Mouse (Mus musculus) cerebellum, adult (tissue): ENCODE results near the gene Olfr160.

Experiments
- ATAC-seq: cut with Nextera tagmentation; 2 replicates; pipeline ENCODE4 v1.9.2; 2017; ENCODE audit warnings: mild to moderate bottlenecking, moderate library complexity, mixed read lengths; ENCODE audit not compliant: insufficient number of reproducible peaks, low FRiP score, low TSS enrichment

Gene Olfr160

DNA sequence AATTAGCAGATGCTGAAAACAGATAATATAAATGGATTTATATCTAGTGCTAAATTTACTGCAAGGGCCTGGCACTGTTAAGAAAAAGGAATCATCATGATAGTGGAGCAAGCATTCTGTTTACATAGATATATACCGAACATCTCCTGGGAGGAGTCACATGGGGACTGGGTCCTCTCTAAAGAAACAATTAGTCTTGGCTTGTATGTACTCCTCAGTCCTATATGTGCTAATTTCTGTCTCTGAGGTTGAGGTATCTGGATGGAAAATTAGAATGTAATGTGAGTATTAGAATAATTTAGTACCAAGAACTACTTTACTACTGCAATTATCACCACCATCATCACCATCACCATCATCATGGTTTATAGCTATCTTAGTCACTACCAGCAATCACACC, at the start of gene Olfr160:
Gene Olfr160 (minus strand): TSS at position 101 of the 400 bp plus-strand sequence.
- ATAC-seq, result no peak

DNA sequence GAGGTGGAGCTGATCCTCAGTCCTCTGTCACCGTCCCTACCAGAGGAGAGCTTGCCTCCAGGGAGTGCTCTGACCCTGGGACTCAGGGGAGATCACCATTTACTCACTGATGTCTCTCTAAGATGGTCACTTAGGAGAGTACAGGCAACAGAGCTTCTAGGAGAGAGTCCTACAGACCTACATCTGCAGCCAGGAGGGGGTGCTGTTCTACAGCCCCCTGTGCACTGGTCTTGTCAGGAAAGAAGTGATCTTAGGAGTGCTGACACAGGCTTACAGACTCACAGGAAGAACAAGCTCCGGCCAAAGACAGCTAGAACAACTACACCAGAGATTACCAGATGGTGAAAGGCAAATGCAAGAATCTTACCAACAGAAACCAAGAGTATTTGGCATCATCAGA, 46.5 kb upstream of the Olfr160 start:
- ATAC-seq, result no peak

DNA sequence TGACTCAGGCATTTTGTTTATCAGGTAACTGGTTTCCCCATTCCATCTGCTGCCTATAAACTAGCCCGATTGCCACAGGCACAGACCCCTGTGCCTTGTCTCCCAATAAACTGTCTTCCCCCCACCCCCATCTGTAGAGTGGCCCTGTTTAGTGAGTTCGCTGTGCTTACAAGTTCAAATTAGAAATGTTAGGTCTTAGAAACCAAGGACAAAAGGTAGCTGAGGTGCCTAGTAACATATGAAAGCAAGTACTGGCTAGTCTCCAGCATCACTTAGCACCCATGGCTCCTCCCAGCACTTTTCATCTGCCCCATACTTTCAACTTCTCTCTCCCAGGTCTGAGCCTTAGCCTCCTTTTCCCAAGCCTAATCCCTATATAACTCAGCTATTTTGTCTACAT, 45.7 kb upstream of the Olfr160 start:
- no peak for ATAC-seq

DNA sequence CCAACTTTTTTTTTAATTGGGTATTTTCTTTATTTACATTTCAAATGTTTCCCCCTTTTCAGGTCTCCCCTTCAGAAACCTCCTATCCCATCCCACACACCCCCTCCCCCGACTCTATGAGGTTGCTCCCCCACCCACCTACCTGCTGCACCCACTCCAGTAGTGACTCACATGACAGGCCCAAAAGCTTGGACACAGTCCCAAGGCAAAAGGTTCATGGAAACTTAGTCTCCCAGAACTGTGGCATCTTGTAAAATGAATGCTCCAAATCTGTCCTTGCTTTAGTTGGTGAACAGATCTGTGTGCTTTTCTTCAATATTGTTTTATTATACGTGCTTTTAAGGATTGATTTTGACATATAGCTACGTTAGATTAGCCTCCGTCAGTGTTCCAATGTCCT, 36.0 kb upstream of the Olfr160 start:
- no peak for ATAC-seq

DNA sequence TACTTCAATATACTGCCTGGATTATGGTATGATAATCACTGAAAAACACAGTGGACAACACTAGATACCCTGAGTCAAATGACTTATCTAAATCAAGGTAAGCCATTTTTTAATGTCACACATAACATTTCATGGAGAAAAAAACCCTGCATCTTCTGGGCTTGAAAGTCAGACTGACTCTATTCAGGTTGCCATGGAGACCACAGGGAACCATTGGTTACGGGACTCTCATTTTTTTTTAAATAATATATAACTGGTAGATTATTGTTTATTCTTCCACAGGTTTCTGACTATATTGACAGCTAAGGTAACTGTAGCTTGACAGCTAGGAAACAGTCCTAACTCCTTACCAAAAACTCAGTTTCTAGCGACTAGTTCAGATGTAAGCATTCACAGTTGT, 35.4 kb upstream of the Olfr160 start:
- ATAC-seq, result no peak

DNA sequence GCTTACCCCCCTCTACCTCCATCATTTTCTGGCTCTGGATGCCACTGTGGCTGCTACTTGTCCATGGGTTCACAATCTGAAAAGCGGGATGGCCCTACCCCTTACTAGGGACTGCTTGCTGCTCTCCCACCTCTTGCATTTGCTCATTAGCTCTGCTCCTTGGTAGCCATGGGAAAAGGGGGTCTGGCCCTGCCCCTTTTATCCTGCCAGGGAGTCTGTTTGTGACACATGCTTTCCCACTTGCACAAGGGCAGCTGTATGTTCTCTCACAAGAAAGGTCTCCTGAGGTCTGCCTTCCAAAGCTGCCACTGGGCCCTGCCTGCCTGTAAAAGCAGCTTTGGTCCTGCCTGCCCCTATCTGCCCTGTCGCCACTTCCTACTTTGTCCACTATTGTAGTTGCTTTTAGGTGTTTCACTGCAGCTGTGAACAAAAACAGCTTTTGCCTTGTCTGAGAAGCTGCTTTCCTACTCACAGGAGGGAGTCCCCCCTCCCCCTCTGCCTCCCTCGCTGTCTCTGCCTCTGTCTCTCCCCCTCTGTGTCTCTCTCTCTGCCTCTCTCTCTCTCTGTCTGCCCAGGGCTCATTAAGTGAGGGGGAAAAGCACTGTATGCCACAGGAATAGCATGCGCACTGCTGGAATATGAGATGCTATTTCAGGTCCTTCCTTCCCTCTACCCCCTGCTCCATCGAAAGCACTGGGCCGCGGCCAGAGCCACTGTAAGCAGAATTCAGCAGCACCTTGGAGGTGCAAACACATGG, 34.4 kb upstream of the Olfr160 start:
- no peak for ATAC-seq

DNA sequence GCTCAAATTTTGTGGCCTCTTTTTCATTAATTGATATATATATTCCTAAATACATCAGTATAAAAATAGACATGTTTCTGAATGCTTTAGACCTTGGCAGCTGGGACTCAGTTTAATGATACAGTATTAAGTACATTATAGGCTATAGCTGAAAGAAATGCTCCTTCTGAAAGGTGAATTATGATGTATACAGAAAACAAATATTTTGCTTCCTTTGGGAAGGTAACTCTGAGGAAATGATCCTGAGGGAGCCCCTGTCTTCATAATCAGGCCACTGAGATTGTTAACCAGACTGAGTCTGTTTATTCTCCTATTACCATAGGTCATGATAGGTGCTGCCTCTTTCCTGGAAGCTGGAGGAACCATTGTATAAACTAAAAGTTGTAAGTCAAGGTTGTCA, 28.8 kb upstream of the Olfr160 start, which contains the start of gene Olfr874:
Gene Olfr874 (plus strand): TSS at position 301 of the 400 bp plus-strand sequence.
- ATAC-seq, result no peak

DNA sequence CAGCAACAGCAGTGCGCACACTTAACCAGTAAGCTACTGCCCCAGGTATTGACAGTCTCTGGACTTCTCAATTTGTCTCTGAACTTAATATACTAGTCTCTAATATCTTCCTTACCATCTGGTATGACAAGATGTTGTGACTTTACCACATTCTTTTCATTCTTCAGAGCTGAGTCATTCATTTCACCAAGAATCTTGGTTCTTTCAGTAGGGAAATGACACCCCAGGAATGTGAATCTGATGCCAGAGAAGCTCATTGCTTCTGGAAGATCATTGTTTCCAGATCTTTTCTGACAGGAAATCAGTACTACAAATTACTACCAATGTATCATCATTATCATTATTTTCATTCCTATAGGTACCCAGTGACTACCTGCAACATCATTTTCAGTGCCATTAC, 18.3 kb upstream of the Olfr160 start:
- ATAC-seq, result no peak

DNA sequence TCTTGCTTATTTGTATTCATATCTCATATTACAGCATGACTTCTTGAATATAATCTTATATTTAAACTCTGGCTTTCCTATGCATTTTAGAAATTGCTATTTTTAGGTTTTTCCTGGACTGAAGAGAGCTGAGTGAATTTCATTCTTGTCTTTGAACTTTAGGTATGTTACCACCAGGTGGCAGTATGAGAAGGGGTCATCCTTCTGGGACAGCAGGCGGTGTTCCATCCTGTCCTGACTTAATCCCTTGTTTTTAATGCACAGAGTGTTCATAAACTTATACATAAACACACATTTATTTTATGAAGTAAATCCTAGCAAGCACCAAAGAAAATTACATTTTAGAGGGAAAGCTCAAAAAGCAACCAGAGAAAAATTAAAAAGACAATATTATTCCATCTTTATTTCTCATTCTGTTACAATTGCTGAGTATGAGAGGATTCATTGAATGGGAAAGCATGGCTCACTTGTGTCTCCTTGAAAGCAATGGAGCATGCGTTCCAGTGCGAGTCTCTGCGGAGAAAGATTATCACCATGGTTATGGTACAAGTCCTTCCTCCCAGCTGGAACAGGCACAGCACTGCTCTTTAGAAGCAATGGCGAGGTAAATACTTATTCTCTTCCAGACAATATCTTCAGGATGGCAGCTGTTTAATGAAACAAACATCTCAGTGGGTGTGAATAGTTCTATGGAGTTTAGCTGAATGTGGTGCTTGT, 25.9 kb downstream of the Olfr160 start:
- no peak for ATAC-seq

DNA sequence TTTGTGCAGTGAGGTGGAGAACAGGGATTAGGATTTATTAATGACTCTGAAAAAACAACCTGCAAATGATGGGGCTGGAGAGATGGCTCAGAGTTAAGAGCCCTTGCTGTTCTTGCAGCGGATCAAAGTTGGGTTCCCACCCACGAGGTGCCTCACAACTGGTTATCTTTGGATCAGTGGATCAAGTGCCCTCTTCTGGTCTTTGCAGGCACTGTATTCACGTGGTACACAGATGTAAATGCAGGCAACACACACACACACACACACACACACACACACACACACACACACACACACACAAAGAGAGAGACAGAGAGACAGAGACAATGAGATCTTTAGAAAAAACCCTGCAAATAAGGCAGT, 28.1 kb downstream of the Olfr160 start:
- no peak for ATAC-seq

DNA sequence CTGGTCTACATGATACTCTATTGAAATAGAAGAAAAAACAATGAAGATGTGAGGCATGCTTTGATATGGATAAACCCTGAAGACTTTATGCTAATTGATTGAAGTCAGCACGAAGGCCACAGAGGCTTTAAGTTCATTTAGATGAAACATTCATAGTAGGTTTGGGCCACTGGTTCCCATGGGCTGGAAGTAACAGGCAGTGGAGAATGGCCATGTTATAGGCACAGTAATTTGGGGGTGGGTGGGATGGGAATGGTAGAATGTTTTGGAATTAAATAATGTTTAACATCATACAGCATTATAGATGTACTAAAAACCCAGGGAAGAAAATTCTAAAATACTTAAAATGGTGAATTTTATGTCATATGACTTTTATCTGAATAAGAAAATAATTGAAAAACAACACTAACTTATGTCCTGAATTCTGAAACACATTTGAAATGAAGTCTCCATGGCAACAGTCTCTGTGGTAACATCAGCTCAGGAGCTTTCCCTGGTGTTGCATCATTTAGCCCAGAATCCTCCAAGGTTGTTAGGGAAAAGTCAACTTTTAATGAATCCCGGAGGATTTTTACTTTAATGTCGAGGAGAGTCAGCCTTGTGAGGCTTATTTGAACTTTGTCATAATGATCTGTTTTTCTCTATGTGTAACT, 28.6 kb downstream of the Olfr160 start:
- ATAC-seq, result no peak

DNA sequence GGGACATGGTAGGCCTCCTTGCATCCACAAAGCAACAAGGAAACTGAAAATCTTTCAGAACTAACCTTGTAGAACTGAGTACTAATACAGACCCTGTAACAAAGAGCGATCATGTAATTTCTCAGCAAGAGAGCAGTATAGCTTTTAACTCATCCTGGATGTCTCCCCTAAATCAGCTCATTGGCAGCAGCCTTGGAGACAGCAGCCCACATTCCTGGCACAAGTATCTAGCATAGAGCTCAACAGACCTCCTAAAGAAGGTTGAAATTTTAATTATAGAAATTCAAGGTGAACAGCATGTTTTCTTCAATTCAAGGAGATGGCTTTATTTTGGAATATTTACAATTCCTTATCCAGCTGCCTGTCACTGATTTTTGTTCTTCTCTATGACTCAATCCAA, 34.9 kb downstream of the Olfr160 start:
- ATAC-seq, result no peak

DNA sequence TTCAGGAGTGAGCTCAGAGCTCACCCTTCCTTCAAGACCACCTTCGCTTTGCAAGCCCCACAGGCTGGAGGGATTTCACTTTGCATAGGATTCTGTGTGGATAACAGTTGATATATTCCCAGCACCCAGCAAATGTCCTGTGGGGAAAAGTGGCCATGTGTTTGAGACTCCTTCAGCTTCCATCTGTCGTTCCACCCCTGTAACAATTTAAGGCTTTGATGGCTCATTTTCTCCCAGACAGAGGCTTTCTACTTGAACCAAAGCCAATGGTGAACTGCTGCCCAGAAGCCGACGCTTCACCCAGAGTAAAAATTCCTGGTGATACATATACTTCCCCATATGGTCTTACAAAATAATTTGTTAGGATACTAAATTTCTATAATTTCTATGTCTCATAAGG, 40.8 kb downstream of the Olfr160 start:
- no peak for ATAC-seq

DNA sequence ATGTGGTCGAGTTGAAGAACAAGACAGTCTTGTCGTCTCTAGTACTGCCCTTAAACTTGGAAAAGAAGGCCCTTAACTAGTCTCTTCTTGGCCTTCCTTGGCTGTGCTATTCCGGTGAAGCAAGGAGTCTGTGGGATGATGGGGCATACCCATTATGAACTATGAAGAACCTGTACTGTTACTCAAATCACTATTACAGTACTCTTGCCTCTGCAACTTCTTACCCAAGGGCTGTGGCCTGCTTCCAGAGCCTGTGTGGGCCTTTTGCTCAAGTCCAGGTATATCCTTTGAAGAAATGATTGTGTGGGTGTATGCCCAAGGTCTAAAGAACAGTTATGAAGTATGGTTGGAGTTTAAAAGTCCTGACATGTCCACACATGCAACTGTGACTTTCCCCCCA, 45.8 kb downstream of the Olfr160 start:
- ATAC-seq, result no peak

DNA sequence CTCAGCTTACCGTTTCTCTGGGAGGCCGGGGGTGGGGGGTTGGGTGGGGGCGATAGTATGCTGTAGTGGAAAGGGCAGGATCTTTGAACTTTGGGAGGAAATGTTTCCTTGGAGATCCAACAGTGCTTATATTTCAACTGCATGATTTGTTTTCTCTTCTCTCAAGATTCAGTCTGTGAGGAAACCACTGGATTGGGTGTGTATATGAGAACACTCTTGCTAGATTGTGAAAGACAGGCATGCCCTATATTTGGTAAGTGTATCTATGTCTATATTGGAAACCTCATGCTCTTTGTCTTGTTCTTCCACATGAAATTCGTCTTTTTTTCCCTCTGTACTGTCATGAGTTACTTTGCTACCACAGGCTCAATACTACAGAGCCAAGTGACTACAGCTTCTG, 46.4 kb downstream of the Olfr160 start:
- no peak for ATAC-seq

DNA sequence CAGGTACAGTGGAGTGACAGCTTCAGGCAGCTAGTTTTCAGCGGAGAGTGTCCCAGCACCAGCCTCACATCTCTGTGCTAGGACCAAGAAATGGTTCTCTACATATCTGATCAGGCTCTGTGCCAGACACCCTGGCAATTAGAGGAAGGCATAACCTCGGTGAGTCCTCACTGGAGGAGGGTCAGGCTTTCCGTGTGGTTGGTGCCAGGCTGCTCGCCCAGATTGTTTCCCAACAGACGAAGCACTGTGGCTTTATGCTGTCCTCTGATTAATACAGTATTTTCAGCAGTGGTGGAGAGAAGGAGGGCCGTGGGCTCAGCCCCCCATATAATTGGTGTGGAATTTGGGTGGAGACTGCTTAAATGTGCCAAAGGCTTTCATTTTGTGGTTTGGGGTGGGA, 46.9 kb downstream of the Olfr160 start, which contains the start of gene Panx3:
Gene Panx3 (minus strand): TSS at position 121 of the 400 bp plus-strand sequence.
- no peak for ATAC-seq

DNA sequence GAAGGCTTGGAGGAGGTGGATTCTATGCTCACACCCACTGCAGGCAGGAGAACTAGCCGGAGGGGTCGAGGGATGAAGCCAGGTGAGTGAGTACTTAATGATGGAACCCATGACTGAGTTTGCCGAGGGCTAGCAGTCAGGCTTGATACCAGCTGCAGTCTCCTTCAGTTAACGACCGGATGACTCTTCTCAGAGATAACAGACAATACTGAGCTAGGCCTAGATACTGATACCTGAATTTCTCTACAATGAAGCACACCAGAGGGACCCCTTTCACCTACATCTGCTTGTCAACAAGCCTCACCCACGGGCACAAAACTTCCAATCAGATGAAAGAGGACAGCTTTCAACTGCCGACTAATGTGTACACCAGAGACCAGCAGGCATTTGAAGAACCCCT, 50.0 kb downstream of the Olfr160 start:
- no peak for ATAC-seq

DNA sequence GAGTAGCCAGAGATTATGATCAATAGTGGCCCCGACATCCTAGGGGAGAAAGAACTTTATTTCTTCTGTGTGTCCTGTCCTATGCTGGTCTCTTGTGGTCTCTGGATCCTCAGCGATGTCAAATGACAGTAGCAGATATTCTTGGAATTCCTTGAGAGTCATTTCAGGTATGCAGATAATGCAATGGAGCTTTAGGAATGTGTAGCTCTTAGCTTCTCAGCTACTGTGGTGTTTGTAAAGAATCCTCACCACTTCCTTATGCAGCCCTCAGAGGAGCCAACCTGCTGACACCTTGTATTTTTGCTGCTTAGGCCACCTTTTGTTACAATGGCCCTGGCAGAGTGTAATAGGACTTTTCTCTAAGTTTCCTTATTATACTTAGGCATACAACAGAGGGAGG, 51.4 kb downstream of the Olfr160 start:
- ATAC-seq, result no peak

DNA sequence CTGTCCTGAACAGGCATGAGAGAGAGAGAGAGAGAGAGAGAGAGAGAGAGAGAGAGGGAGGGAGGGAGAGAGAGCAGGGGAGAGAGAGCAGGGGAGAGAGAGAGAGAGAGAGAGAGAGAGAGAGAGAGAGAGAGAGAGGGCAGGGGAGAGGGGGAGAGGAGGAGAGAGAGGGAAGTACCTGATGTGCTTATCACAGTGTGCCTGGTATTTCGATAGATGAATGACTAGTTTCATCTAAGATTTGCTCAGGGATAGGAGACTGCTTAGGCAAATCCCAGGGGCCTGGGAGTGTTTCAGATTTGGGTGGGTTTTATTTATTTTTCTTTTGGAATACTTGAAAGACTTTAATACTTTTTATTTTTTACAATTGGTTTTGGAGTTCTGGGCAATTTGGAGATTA, 52.8 kb downstream of the Olfr160 start:
- ATAC-seq, result no peak

DNA sequence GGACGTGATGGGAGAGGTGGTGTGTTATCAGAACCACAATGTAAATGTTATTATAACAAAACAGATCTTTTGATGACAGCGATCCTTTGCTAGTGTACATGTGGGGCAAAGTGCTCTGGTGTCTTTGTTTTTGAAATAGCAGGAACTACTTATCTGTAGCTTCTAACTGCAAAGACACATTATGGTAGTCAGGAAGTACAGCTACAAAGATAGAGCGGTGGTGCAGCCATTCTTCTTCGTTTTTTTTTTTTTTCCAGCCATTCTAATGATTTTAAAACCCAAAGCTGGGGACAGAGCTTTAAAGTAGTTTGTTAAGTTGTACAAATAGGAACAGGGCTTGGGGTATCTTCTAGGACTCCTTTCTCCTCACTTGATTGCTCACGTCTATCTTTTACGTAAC, 56.6 kb downstream of the Olfr160 start:
- ATAC-seq, result no peak
